Mouse (Mus musculus): ENCODE measurements at regions not wholly inside any gene's neighbourhood (a gene's known extent, or its start where the extent isn't known, plus 50 kb on each side); places are given as distances from the start of the nearest gene placed in this dataset.

DNA sequence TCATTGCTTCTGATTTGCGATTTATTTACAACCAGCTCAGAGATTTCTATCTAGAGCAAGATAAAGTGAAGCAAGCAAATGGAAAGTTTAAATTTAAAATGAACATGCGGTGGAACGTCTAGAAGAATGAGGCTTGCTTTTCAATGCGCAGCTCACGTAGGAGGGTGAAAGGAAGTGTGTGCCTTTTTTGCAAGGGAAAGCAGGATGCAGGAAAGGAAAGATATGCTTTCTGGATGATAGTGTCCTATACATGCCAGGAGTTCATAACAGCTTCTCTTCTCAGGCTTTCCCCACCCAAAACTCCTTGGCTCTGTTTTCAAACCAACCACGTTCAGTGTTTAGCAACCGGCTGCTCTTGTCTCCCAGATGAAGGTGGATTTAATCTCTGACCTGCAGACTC is 132.9 kb upstream of the Nlgn1 start:
- DNase-seq (ENCODE audit: low spot score), result no peak

DNA sequence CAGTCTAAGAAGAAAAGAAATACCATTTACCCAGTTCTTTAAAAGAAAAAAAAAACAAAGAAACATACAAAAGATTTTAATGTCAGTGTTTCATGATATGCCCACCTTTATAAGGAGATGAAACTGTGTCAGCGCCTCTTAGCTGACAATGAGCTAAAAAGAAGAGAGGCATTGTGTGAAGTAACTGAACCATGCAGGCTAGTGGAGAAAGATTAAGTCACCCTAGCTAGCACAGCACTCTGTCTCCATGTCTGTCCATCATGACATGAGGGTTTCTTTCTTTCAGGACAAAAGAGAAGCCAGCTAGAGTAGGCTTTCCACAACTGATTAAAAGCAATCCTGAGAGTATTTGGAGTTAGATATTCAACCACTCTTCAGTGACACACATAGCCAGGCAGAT is 122.7 kb upstream of the Nlgn1 start:
- DNase-seq (ENCODE audit: low spot score), result peak; percentile 46

- DNase-seq (ENCODE audit: low spot score), result no peak
Measured at GRCm38 (mm10) chr3:26437800-26438404, 105.6 kb upstream of the Nlgn1 start.
